Mouse (Mus musculus): ENCODE measurements at regions not wholly inside any gene's neighbourhood (a gene's known extent, or its start where the extent isn't known, plus 50 kb on each side); places are given as distances from the start of the nearest gene placed in this dataset.

DNA sequence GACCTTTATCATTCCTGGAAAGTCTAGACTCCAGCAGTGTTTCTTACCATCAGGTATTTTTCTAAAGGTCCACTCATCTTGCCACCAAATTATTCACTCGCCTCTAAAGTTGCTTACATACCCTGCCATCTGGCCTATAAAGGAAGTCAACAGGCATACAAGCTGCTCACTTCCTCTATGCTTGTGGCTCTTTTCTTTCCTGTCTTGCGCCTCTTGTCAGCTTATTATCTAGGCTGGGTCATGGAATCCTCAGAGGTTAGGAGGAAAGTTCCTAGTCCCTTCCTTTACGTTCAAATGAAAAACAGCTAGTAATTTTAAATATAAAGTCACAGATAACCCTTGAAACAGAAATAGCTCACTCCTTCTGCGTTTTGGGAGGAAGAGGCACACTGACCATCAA lies 97.9 kb downstream of the Lipi start:
- DNase-seq (ENCODE audit: low spot score in 2 of 2) = no peak

GRCm38 (mm10) chr16:75483878-75484277 lies 102.0 kb downstream of the Lipi start:
- no peak for DNase-seq (ENCODE audit: low spot score in 2 of 2)

- DNase-seq (ENCODE audit: low spot score in 2 of 2) = peak in 1 of 2 experiments; percentile 6
Measured at GRCm38 (mm10) chr16:75465420-75465975, 120.4 kb downstream of the Lipi start.

DNA sequence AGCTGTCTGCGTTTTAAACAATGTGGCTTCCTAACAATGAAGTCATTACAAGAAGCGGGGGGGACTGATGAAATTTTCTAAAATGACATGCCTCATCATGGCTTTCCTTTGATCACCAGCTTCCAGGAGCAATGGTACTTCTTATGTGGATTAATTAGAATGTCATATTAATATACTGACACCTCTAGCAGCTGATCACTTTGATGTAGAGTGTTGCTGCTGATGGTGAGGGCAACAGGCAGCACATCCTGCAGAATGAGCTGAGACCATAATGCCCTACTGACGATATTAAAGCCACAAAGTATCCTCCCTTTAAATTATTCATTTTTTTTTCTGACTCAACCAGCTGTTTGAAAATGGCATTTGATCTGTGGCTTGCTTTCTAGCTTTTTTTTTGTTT lies 123.7 kb downstream of the Lipi start:
- DNase-seq (ENCODE audit: low spot score in 2 of 2) = no peak

GRCm38 (mm10) chr16:75446901-75447514 lies 138.9 kb downstream of the Lipi start:
- DNase-seq (ENCODE audit: low spot score in 2 of 2) = peak; percentile 39 to 59

DNA sequence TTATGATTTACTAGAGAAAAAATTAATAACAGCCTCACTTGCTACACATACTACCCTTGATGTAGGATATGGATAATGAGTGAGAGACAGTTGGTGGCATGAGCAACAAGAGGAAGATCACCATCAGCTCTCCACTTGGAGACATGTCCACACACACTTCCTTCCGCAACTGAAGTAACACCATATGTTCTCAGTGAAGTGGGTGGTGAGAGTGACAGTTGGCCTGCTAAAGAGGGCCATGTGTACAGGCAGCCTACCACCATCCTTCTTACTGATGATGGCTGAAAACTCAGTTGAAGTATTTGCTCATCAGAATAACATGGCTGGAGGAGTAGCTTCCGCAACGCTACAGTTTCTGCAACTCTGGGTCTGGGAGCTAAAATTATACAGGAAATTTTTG lies 146.6 kb downstream of the Lipi start:
- DNase-seq (ENCODE audit: low spot score in 2 of 2) = peak; percentile 7 to 38

GRCm38 (mm10) chr16:75433227-75433626 lies 152.6 kb downstream of the Lipi start:
- no peak for DNase-seq (ENCODE audit: low spot score in 2 of 2)

DNA sequence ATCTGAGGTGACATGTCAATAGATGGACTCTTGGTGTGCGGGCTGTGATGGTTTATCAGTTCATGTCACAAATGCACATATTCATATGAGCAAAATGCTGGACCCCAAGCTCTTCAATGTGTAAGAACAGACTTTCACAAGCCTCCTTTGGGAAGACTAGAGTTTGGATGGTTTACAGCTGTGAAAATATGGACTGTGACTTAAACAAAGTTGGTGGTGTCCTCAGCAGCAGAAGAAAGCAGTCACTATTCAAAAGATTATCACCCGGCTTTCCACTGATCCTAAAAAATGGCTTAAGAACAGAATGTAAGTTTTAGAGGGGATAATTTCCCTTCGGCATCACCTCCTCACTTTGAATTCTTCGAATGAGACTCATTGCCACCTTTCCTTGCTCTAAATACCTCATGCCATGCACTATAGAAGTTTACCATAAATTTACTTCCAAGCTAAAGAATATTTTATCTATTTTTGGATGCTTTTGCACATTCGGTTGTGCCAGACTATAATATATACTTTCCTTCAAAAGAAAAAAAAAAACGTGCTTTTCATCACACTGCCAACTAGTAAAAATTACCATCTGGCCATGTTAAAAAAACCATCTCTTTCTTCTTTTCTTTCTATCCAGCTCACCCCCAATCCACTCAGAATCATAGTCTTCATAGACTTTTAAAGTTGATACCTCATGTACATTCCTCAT lies 201.2 kb downstream of the Lipi start:
- no peak for DNase-seq (ENCODE audit: low spot score in 2 of 2)

GRCm38 (mm10) chr16:75381191-75381590 lies 204.7 kb downstream of the Lipi start:
- no peak for DNase-seq (ENCODE audit: low spot score in 2 of 2)

GRCm38 (mm10) chr16:75369700-75370099 lies 216.2 kb downstream of the Lipi start:
- DNase-seq (ENCODE audit: low spot score in 2 of 2) = no peak

DNA sequence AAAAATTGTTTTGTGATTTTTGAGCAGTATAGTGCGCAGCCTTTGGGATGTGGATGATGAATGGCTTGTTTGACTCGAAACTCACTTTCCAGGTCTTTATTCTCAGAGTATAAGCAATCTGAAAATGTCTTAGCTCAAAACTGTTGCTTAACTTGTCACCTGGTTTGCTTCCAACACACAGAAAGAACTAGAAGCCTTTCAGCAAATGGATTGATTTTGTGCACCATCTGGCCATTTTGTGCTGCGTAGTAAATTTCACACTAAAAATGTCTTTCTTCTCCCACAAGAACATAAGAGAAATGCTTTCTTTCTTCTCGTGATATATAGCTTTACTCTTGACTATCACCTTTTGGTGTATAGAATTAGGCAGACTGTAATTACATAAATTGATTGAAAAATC lies 219.1 kb downstream of the Lipi start:
- peak; percentile 10 to 28 for DNase-seq (ENCODE audit: low spot score in 2 of 2)

- no peak for DNase-seq (ENCODE audit: low spot score in 2 of 2)
Measured at GRCm38 (mm10) chr16:75365361-75365994, 220.4 kb downstream of the Lipi start.

DNA sequence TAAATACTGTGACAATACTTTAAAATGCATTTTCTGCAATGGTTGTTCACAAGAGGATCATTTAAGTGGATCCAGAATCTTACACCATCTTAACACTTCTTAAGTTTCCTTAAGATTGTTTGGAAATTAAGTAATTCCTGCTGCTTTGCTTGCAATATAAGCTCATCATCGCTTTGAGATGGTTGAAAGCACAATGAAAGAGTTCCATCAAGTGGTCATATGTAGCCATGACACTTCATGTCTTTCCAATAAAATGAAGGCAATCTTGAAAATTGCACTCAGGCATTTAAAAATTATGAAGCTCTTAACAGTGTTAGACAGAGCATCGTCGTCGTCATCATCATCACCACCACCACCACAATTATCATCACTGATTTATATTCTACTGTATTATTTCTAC lies 223.8 kb downstream of the Lipi start:
- no peak for DNase-seq (ENCODE audit: low spot score in 2 of 2)

GRCm38 (mm10) chr16:75360791-75361190 lies 225.1 kb downstream of the Lipi start:
- DNase-seq (ENCODE audit: low spot score in 2 of 2) = no peak

GRCm38 (mm10) chr16:75353394-75353793 lies 232.5 kb downstream of the Lipi start:
- no peak for DNase-seq (ENCODE audit: low spot score in 2 of 2)

DNA sequence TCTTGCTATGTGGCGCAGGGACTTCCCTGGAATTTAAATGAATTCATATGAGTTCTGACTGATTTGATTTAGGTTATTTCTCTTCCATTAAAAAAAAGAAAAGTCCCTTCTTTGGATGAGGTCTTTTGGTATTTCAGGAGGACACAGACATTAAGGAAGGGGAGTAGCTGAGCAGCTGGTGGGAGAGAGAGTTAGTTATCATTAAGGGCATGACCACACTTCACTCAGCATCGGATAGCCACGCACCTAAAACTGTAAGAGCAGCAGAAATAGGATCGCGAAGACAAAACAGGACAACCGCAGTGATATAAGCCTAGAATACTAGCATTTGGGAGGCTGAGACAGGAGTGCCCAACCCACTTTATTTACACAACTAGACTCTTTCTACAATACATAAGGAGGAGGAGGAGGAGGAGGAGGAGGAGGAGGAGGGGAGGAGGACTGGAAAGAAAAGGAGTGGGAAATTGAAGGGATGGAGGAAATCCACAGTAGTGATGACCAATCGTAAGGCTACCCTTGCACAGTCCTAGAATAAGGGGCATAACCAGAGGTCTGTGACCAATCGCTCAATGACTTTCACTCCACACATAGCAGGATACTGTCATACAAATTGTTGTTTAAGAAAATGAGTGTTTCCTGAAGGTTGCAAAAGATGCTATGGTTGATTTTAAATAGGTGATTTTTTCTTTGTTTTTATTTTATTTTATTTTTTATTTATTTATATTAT lies 241.5 kb downstream of the Lipi start:
- DNase-seq (ENCODE audit: low spot score in 2 of 2) = no peak

DNA sequence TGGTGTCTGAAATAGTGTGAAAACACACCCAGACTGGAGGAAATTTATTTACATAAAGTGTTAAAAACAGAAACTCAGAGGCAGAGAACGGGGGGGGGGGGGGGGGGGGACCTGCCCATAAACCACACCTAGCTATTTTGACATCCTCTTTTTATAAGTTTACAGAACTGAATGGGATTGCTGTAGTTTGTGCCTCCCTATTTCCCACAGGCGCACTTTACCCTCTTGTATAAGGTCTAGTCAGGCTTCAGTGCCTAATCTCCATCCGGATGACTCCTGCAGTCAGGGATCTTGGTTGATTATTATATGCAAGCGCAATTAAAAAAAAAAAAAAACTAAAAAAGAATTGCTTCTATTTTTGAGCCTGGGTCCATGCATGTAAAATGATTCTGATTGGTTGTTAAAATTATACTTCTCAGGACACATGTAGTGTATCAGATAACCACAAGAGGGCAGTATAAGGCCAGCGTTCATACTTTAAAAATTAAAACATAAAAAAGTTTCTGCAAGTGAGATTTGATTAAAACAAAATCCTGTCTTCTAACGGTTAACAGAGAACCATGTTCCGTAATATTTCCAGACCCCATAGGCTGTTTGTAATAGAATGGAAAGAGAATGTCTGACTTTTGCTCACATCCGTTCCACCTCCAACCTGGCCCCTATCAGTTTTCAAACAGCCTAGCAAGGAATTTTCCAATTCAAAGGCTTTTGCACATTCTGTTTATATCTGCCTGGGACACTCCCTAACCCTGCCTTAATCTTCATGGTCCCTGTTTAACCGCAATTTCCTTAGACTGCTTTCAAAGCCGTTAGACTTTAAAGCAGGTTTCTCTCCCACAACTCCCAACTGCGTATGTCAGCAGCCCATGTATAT lies 242.6 kb downstream of the Lipi start:
- DNase-seq (ENCODE audit: low spot score in 2 of 2) = no peak

- DNase-seq (ENCODE audit: low spot score in 2 of 2) = no peak
Measured at GRCm38 (mm10) chr16:75334228-75334627, 251.6 kb downstream of the Lipi start.

- no peak for DNase-seq (ENCODE audit: low spot score in 2 of 2)
Measured at GRCm38 (mm10) chr16:75333750-75334149, 252.1 kb downstream of the Lipi start.

GRCm38 (mm10) chr16:75332853-75333252 lies 253.0 kb downstream of the Lipi start:
- DNase-seq (ENCODE audit: low spot score in 2 of 2) = no peak

GRCm38 (mm10) chr16:75325296-75325695 lies 260.6 kb downstream of the Lipi start:
- peak in 1 of 2 experiments; percentile 17 for DNase-seq (ENCODE audit: low spot score in 2 of 2)
